Mouse (Mus musculus): ENCODE measurements around the gene Chmp1a.
A peak's percentile ranks its signal among the peaks of the same experiment; 100 is the strongest.
"Not testable (repeated sequence)": the region's sequence is repeated elsewhere in the genome, so short reads cannot be mapped to it uniquely, and the experiment has no call there.

Gene Chmp1a

DNA sequence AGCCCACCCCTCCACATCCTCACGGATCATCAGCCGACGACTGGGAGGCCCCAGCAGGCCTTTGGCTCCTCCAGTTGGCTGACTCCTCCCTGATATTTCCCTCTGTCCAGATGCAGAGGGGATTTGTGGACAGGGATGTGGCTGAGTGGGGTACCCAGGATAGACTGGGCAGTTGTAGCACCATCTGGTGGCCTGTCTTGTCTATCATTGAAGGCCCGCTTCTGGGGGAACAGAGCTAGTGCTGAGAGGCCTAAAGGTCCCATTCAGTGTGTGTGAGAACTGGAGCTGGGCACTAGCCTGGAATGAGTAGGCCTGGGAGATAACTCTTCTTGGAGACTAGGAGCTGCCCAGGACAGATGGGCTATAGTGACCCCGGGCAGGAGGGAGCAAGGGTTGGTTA lies 19.2 kb upstream of the Chmp1a start:
- peak; percentile 38 for DNase-seq (ENCODE audit: low read depth)

DNA sequence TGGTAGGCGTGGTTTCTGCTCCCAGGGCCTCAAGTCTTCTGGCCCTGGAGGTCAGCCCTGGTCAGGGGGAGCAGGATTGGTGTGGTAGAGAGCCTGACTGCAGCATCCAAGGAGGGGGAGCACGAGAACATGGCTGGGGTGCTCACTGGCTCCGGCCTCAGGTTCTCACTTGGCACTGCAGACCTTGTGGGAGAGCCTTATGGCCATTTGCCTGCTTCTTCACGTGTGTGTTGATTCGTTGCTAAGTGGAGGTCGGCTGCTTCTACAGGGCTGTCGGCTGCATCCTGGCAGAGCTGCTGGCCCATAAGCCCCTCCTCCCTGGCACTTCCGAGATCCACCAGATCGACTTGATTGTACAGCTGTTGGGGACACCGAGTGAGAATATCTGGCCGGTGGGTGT lies 17.8 kb upstream of the Chmp1a start:
- not testable (repeated sequence) for DNase-seq (ENCODE audit: low read depth)

- DNase-seq (ENCODE audit: low read depth): no peak
These were observed 15.9 kb upstream of the Chmp1a start for GRCm38 (mm10) chr8:123228416-123228815.

GRCm38 (mm10) chr8:123224278-123225266 lies 12.0 kb upstream of the Chmp1a start, which contains the start of gene Cdk10:
TSS of gene Cdk10 (plus strand) at chr8:123224842.
- DNase-seq (ENCODE audit: low read depth): peak; percentile 95

DNA sequence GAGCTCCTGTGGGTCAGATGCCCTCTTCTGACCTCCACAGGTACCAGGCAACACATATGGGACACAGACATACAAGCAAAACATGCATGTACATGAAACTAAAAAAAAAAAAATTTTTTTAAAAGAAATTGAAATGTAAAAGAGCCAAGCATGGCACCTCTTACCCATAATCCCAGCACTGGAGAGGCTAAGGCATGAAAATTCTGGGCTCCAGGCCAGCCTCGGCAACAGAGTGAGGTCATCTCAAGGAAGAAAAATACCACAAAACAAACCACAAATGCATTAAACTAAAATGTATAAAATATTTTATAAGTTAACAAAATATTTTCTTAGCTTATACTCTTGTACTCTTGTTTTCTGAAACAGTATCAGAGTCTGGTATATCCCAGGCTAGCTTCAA lies 8.4 kb upstream of the Chmp1a start:
- peak; percentile 91 for DNase-seq (ENCODE audit: low read depth)

DNA sequence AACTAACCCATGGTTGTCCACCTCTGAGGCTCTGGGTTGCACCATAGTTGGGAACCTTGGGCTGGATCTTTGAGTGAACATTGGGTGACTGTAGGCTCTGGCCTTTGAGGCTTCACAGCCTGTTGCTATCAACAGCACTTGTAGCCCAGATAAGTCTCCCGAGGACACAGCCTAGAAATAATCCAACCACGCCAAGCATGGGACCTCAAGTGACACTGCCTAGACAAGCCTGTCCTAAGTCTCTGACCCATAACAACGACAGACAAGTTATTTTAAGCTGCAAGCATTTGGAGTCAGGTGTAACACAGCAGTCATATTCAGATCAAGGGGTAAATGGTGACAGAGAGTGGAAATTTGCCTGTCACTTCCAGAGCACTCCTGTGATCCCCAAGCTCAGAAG lies 2.9 kb upstream of the Chmp1a start:
- DNase-seq (ENCODE audit: low read depth): no peak

DNA sequence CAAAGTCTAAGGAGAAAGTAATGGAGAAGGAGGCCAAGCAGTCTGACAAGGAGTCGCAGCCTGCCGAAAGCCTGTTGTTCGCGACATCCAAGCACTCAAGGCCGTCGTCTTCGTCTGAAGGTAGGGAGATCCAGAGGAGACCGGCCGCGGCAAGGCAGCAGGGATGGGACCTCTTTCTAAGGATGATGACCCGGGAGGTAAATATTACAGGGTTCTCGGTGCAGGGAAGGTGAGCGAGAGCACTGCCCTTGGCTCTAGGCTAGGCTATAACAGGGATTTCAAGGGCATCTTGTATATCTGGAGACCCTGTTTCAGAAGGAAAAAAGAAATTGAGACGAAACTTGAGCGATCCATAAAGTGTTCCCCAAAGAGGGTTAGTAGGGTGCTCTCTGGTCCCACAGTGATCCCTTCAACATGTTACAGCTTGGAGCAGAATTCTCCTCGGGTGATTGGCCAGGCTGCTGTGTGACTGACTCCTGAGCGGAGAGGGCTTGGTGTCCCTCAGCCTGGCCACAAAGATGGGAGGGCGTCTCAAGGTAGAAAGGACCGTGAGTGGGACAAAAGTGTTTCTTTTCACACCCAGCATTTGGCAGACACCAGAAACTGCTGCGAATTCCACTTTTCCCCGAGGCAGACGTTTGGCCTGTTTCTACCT lies 682 bp upstream of the Chmp1a start:
- no peak for DNase-seq (ENCODE audit: low read depth)

GRCm38 (mm10) chr8:123211876-123212275 lies 687 bp downstream of the Chmp1a start:
- no peak for DNase-seq (ENCODE audit: low read depth)

DNA sequence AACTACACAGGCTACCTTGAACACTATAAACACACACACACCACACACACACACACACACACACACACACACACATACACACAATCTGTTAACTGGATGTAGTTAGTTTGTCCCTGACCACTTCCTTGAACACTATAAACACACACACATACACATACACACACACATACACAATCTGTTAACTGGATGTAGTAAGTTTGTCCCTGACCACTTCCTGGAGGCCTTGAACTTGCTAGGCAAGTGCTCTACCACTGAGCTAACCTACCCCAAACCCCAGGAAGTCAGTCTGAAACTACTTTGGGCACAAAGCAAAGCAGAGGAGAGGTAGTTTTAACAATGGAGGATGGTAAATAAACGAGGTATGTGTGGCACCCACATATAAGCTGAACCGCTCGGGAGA lies 9.0 kb downstream of the Chmp1a start:
- no peak for DNase-seq (ENCODE audit: low read depth)

- peak; percentile 90 for DNase-seq (ENCODE audit: low read depth)
These were observed 10.3 kb downstream of the Chmp1a start for GRCm38 (mm10) chr8:123202288-123202687.

GRCm38 (mm10) chr8:123199864-123200263 lies 12.7 kb downstream of the Chmp1a start:
- no peak for DNase-seq (ENCODE audit: low read depth)

DNA sequence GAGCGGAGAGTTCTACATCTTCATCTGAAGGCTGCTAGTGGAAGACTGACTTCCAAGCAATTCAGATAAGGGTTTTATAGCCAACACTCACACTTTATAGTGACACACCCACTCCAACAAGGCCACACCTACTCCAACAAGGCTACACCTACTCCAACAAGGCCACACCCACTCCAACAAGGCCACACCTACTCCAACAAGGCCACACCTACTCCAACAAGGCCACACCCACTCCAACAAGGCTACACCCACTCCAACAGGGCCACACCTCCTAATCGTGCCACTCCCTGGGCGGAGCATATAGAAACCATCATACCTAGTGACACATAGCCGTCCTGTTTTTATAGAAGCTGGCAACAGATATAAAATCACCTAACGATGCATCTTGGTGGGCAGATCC lies 15.5 kb downstream of the Chmp1a start:
- DNase-seq (ENCODE audit: low read depth): not testable (repeated sequence)

DNA sequence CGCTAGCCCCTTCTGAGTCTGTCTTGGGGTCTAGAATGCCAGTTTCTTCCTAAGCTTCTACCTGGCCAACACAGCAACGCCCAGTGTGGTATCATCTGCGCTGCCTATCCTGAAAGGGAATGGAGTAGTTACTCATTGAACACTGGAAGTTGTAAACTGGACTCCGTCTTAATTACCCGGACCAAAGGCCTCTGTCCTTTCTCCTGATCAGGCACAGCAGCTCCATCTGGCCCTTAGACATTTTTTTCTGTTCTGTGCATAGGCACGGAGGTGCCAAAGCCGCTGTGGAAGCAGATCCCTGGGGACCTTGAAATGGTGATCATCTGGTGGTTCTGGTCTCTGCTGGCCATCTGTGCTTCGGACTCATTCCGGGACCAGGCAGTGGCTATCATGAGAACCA lies 18.8 kb downstream of the Chmp1a start:
- no peak for DNase-seq (ENCODE audit: low read depth)

- DNase-seq (ENCODE audit: low read depth): no peak
These were observed 20.7 kb downstream of the Chmp1a start for GRCm38 (mm10) chr8:123191908-123192307.

GRCm38 (mm10) chr8:123190678-123191077 lies 21.9 kb downstream of the Chmp1a start:
- peak; percentile 94 for DNase-seq (ENCODE audit: low read depth)

DNA sequence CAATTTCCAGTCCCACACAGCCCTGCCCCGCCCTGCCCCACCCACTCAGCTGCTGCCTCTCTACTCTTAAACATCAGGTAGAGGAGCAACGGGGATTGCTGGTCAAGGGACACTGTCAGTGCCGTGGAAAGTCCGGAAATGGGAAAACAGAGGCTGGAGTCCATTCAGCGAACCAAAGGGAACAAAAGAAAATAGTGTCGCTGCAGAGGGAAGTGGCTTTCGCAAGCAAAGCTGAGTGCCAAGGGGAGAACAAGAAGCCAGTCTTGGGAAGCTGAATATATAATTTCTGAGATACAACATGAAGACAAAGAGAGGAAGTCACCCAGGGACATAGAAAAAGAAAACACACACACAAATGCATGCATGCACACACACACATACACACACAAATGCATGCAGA lies 23.7 kb downstream of the Chmp1a start:
- peak; percentile 29 for DNase-seq (ENCODE audit: low read depth)

GRCm38 (mm10) chr8:123188006-123188405 lies 24.6 kb downstream of the Chmp1a start:
- DNase-seq (ENCODE audit: low read depth): peak; percentile 80

GRCm38 (mm10) chr8:123185566-123186409 lies 26.8 kb downstream of the Chmp1a start, which contains the start of gene Dpep1:
TSS of gene Dpep1 (plus strand) at chr8:123186242.
- peak; percentile 84 for DNase-seq (ENCODE audit: low read depth)

DNA sequence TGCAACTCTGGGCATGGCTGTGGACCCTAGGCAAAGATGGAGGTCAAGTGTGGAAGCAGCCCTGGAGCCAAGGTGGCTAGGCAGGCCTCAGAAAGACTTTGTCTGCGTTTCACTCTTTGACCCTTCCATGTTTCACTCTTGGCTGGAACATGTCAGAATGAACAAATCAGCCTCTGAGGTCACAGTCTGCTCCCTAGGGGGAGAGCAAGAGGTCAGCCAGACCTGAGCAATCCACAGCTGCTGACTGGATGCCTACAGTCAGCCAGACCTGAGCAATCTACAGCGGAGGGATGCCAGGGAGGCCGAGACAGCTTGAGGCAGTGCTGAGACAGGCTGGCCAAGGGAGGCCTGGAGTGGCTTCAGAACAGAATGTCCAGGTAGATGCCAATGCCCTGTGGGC lies 31.2 kb downstream of the Chmp1a start:
- peak; percentile 78 for DNase-seq (ENCODE audit: low read depth)

DNA sequence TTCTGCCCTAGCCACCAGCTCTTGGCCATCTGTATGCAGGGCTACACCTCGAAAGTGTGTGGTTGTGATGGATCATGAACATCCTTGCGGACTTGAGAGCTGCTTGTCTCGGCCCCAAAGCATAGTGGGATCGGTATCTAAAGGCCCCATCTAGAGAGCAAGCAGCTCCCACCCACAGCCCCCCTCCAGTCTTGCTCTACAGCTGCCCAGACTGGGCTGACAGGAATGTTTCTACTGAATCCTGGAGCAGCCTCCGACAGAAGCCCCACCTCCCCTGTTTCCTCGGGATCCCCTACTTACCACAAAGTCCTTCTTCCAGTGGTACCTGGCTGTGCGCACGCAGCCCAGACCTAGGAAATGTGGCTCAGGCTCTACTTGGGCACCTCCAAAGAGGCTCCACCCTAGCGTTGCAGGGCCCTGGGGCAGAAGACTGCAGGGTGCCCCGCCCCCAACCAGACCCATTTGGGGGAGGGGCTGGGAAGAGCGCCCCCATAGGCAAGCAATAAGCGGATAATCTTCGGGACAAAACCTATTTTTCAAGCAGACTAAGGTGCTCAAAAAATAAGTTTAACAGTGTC lies 54.6 kb downstream of the Chmp1a start, which contains the start of gene Sult5a1:
Sult5a1 (minus strand) TSS at position 428 of the 578 bp plus-strand sequence.
- DNase-seq (ENCODE audit: low read depth): no peak

- DNase-seq (ENCODE audit: low read depth): no peak
These were observed 56.3 kb downstream of the Chmp1a start for GRCm38 (mm10) chr8:123156070-123156773.

Data from NIH3T3 (cell line).